Mouse (Mus musculus): ENCODE data around the gene Zdhhc14. TPM values are rescaled to one million over a fixed set of nuclear protein-coding genes. Genes with fewer than 3 reads are reported as not detected.
A peak's percentile ranks its signal among the peaks of the same experiment; 100 is the strongest.

Zdhhc14 gene
- polyA plus RNA-seq, 1 experiment from 2014 or later, result 2.4 TPM

GRCm38 (mm10) chr17:5792164-5792791 is 299.9 kb downstream of the Zdhhc14 start:
- H3K9ac ChIP-seq, result no peak overlapping the region
- H3K27me3 ChIP-seq, result no peaks in the 10 kb centered on the region
- no peaks in the 10 kb centered on the region; the same call in none of the 2 replicates for H3K9me3 ChIP-seq (replicated peaks)
- H3K27ac ChIP-seq, result no peak overlapping the region
- 89% methylated on average over 12 of the region's 12 CpGs for WGBS
- peaks cover 10% of the 10 kb centered on the region for H3K4me1 ChIP-seq
- no peak overlapping the region for H3K4me2 ChIP-seq
- ATAC-seq, result no peak
- no peak overlapping the region for H3K4me3 ChIP-seq
- H3K36me3 ChIP-seq (ENCODE audit: poor library complexity, severe bottlenecking), result no peaks in the 10 kb centered on the region

- Histone ChIP-seq H3K9me3 (replicated peaks) (no peaks in the 10 kb centered on the region), H3K4me3 (no peak overlapping the region), H3K4me2 (no peak overlapping the region), H3K36me3 (ENCODE audit: poor library complexity, severe bottlenecking) (no peaks in the 10 kb centered on the region), H3K27ac (no peak overlapping the region), H3K4me1 (peaks cover 11% of the 10 kb centered on the region), H3K9ac (no peak overlapping the region), H3K27me3 (no peaks in the 10 kb centered on the region)
- 76% methylated on average over 4 of the region's 4 CpGs for WGBS
- no peak for ATAC-seq
These were observed 301.2 kb downstream of the Zdhhc14 start for GRCm38 (mm10) chr17:5793593-5793992.

- Histone ChIP-seq H3K4me3 (no peak overlapping the region), H3K4me2 (no peak overlapping the region), H3K36me3 (ENCODE audit: poor library complexity, severe bottlenecking) (no peaks in the 10 kb centered on the region), H3K9ac (no peak overlapping the region), H3K4me1 (peaks cover 11% of the 10 kb centered on the region), H3K9me3 (replicated peaks) (no peaks in the 10 kb centered on the region), H3K27me3 (no peaks in the 10 kb centered on the region), H3K27ac (no peak overlapping the region)
- WGBS, result 89% methylated on average over 5 of the region's 5 CpGs
- no peak for ATAC-seq
These were observed 301.9 kb downstream of the Zdhhc14 start for GRCm38 (mm10) chr17:5794276-5794675.

- peaks cover 11% of the 10 kb centered on the region for H3K4me1 ChIP-seq
- H3K27me3 ChIP-seq, result no peaks in the 10 kb centered on the region
- no peak for ATAC-seq
- no peak overlapping the region for H3K4me2 ChIP-seq
- WGBS, result 78% methylated on average over 5 of the region's 5 CpGs
- H3K9me3 ChIP-seq (replicated peaks), result no peaks in the 10 kb centered on the region
- no peak overlapping the region for H3K4me3 ChIP-seq
- H3K36me3 ChIP-seq (ENCODE audit: poor library complexity, severe bottlenecking), result no peaks in the 10 kb centered on the region
- no peak overlapping the region for H3K9ac ChIP-seq
- H3K27ac ChIP-seq, result no peak overlapping the region
These were observed 303.0 kb downstream of the Zdhhc14 start for GRCm38 (mm10) chr17:5795369-5795768.

- peak; percentile 65; the same call in 1 of the 2 replicates for ATAC-seq
- no peak overlapping the region for H3K4me2 ChIP-seq
- WGBS, result 3% methylated on average over 5 of the region's 5 CpGs
These were observed 303.5 kb downstream of the Zdhhc14 start for GRCm38 (mm10) chr17:5795878-5796277.

GRCm38 (mm10) chr17:5797124-5797760 is 304.9 kb downstream of the Zdhhc14 start:
- Histone ChIP-seq H3K27ac (no peak overlapping the region), H3K4me2 (no peak overlapping the region), H3K27me3 (no peaks in the 10 kb centered on the region), H3K9me3 (replicated peaks) (no peaks in the 10 kb centered on the region), H3K4me1 (peaks cover 11% of the 10 kb centered on the region), H3K9ac (no peak overlapping the region), H3K36me3 (ENCODE audit: poor library complexity, severe bottlenecking) (no peaks in the 10 kb centered on the region), H3K4me3 (no peak overlapping the region)
- WGBS, result 67% methylated on average over 5 of the region's 5 CpGs
- ATAC-seq, result no peak

More at GRCm38 (mm10) chr17:5795878-5796277, 303.5 kb downstream of the Zdhhc14 start:
- no peak overlapping the region for H3K9ac ChIP-seq
- no peak overlapping the region for H3K27ac ChIP-seq
- H3K9me3 ChIP-seq (replicated peaks), result no peaks in the 10 kb centered on the region
- no peak overlapping the region for H3K4me3 ChIP-seq
- H3K4me1 ChIP-seq, result peaks cover 11% of the 10 kb centered on the region
- H3K27me3 ChIP-seq, result no peaks in the 10 kb centered on the region
- no peaks in the 10 kb centered on the region for H3K36me3 ChIP-seq (ENCODE audit: poor library complexity, severe bottlenecking)

GRCm38 (mm10) chr17:5798221-5798801 is 306.0 kb downstream of the Zdhhc14 start:
- Histone ChIP-seq H3K4me3 (no peak overlapping the region), H3K4me1 (peaks cover 11% of the 10 kb centered on the region), H3K36me3 (ENCODE audit: poor library complexity, severe bottlenecking) (no peaks in the 10 kb centered on the region), H3K27ac (no peak overlapping the region), H3K27me3 (no peaks in the 10 kb centered on the region), H3K9me3 (replicated peaks) (no peaks in the 10 kb centered on the region), H3K9ac (no peak overlapping the region), H3K4me2 (no peak overlapping the region)
- WGBS, result 73% methylated on average over 13 of the region's 13 CpGs
- no peak for ATAC-seq

- Histone ChIP-seq H3K4me1 (peaks cover 11% of the 10 kb centered on the region), H3K9me3 (replicated peaks) (no peaks in the 10 kb centered on the region), H3K36me3 (ENCODE audit: poor library complexity, severe bottlenecking) (no peaks in the 10 kb centered on the region), H3K27me3 (no peaks in the 10 kb centered on the region), H3K27ac (no peak overlapping the region), H3K4me2 (no peak overlapping the region), H3K4me3 (no peak overlapping the region), H3K9ac (no peak overlapping the region)
- WGBS, result 83% methylated on average over 5 of the region's 5 CpGs
- no peak for ATAC-seq
These were observed 306.5 kb downstream of the Zdhhc14 start for GRCm38 (mm10) chr17:5798900-5799299.

GRCm38 (mm10) chr17:5799396-5800021 is 307.2 kb downstream of the Zdhhc14 start:
- 85% methylated on average over 17 of the region's 17 CpGs for WGBS
- Histone ChIP-seq H3K27ac (no peak overlapping the region), H3K4me3 (no peak overlapping the region), H3K36me3 (ENCODE audit: poor library complexity, severe bottlenecking) (no peaks in the 10 kb centered on the region), H3K9me3 (replicated peaks) (no peaks in the 10 kb centered on the region), H3K27me3 (no peaks in the 10 kb centered on the region), H3K9ac (no peak overlapping the region), H3K4me2 (no peak overlapping the region), H3K4me1 (peaks cover 11% of the 10 kb centered on the region)
- ATAC-seq, result no peak

GRCm38 (mm10) chr17:5800254-5800653 is 307.9 kb downstream of the Zdhhc14 start:
- no peak overlapping the region for H3K4me3 ChIP-seq
- no peak overlapping the region for H3K4me2 ChIP-seq
- H3K9me3 ChIP-seq (replicated peaks), result no peaks in the 10 kb centered on the region
- no peaks in the 10 kb centered on the region for H3K36me3 ChIP-seq (ENCODE audit: poor library complexity, severe bottlenecking)
- H3K9ac ChIP-seq, result no peak overlapping the region
- H3K4me1 ChIP-seq, result peaks cover 11% of the 10 kb centered on the region
- ATAC-seq, result no peak
- H3K27ac ChIP-seq, result no peak overlapping the region
- no peaks in the 10 kb centered on the region for H3K27me3 ChIP-seq
- WGBS, result 82% methylated on average over 2 of the region's 2 CpGs

- no peaks in the 10 kb centered on the region for H3K36me3 ChIP-seq (ENCODE audit: poor library complexity, severe bottlenecking)
- H3K9me3 ChIP-seq (replicated peaks), result no peaks in the 10 kb centered on the region
- ATAC-seq, result no peak
- peaks cover 11% of the 10 kb centered on the region for H3K4me1 ChIP-seq
- H3K27ac ChIP-seq, result no peak overlapping the region
- H3K9ac ChIP-seq, result no peak overlapping the region
- no peak overlapping the region for H3K4me2 ChIP-seq
- no peaks in the 10 kb centered on the region for H3K27me3 ChIP-seq
- WGBS, result 81% methylated on average over 7 of the region's 7 CpGs
- H3K4me3 ChIP-seq, result no peak overlapping the region
These were observed 308.6 kb downstream of the Zdhhc14 start for GRCm38 (mm10) chr17:5800824-5801560.

All from forebrain, embryonic 13.5 days (tissue).